13 mouse cellular contexts compared by ENCODE assay signal in genomic region chr8:12951051-12951630, GRCm38 (mm10).
A peak's percentile ranks its signal among the peaks of the same experiment; 100 is the strongest.
DNase-seq lines count a peak whose midpoint lies in the region; ATAC-seq and TF ChIP-seq lines count a peak whose summit lies in the region.
"Had no signal": no experiment of that assay in that cellular context is flagged by ENCODE, and none has a peak within 500 bp of the region (broad histone marks: within the 10 kb centered on the region; RNA-seq: fewer than 3 reads in every experiment).

No protein-coding gene starts in this region.

- no peak for DNase-seq in forebrain, postnatal 0 days
- peak; percentile 75 for DNase-seq in cerebellum, adult 9-10 months
- no peak for DNase-seq in midbrain, postnatal 0 days (ENCODE audit: low spot score)
- DNase-seq in thymus, postnatal 25 days, result no peak
- DNase-seq in urinary bladder, postnatal 14 days (ENCODE audit: low spot score), result no peak
- DNase-seq: gastrocnemius, postnatal 36 days; liver, postnatal 0 days; thymus, postnatal 36 days had no signal

- no peaks in the 10 kb centered on the region for H3K9me3 ChIP-seq in forebrain, embryonic 13.5 days (replicated peaks)
- H3K9me3 ChIP-seq in forebrain, postnatal 0 days (ENCODE audit: low read length), result no peaks in the 10 kb centered on the region
- no peaks in the 10 kb centered on the region for H3K9me3 ChIP-seq in hindbrain, embryonic 13.5 days
- no peaks in the 10 kb centered on the region for H3K9me3 ChIP-seq in midbrain, postnatal 0 days (ENCODE audit: low read length)
- H3K9me3 ChIP-seq: heart, embryonic 13.5 days; kidney, embryonic 15.5 days; limb, embryonic 13.5 days had no signal

- H3K4me3 ChIP-seq in forebrain, embryonic 13.5 days, result no peak overlapping the region
- no peak overlapping the region for H3K4me3 ChIP-seq in forebrain, postnatal 0 days (ENCODE audit: low read depth, low read length)
- no peak overlapping the region for H3K4me3 ChIP-seq in hindbrain, embryonic 13.5 days
- H3K4me3 ChIP-seq in midbrain, postnatal 0 days (ENCODE audit: low read depth, low read length), result no peak overlapping the region; the same call in 1 of the 2 replicates
- H3K4me3 ChIP-seq: heart, embryonic 13.5 days; kidney, embryonic 15.5 days; limb, embryonic 13.5 days had no signal

- peaks cover 53% of the 10 kb centered on the region for H3K4me1 ChIP-seq in forebrain, embryonic 13.5 days
- peaks cover 22% of the 10 kb centered on the region for H3K4me1 ChIP-seq in forebrain, postnatal 0 days (ENCODE audit: insufficient read depth)
- H3K4me1 ChIP-seq in hindbrain, embryonic 13.5 days (replicated peaks), result peaks cover 83% of the 10 kb centered on the region
- H3K4me1 ChIP-seq in midbrain, postnatal 0 days (ENCODE audit: insufficient read depth, low read length), result peaks cover 29% of the 10 kb centered on the region

- H3K4me2 ChIP-seq in forebrain, embryonic 13.5 days, result peak overlapping the region; percentile 78
- H3K4me2 ChIP-seq in forebrain, postnatal 0 days (ENCODE audit: low read depth), result no peak overlapping the region
- H3K4me2 ChIP-seq in hindbrain, embryonic 13.5 days, result peak overlapping the region; percentile 97
- peak overlapping the region; percentile 95 for H3K4me2 ChIP-seq in midbrain, postnatal 0 days (ENCODE audit: low read depth, low read length, poor library complexity, severe bottlenecking)
- H3K4me2 ChIP-seq: heart, embryonic 13.5 days; kidney, embryonic 15.5 days; limb, embryonic 13.5 days had no signal

- no peak for ATAC-seq in forebrain, embryonic 13.5 days
- no peak for ATAC-seq in forebrain, postnatal 0 days
- ATAC-seq in hindbrain, embryonic 13.5 days (ENCODE audit: low FRiP score), result no peak
- ATAC-seq in midbrain, postnatal 0 days (ENCODE audit: low FRiP score), result no peak
- ATAC-seq: liver, postnatal 0 days had no signal

- H3K36me3 ChIP-seq in forebrain, embryonic 13.5 days (ENCODE audit: poor library complexity, severe bottlenecking), result peaks cover 22% of the 10 kb centered on the region
- H3K36me3 ChIP-seq in forebrain, postnatal 0 days (ENCODE audit: insufficient read depth), result peaks cover 28% of the 10 kb centered on the region; the same call in 1 of the 2 replicates
- H3K36me3 ChIP-seq in hindbrain, embryonic 13.5 days, result peaks cover 28% of the 10 kb centered on the region
- H3K36me3 ChIP-seq in midbrain, postnatal 0 days (ENCODE audit: insufficient read depth, low read length), result peaks cover 15% of the 10 kb centered on the region
- H3K36me3 ChIP-seq: heart, embryonic 13.5 days; kidney, embryonic 15.5 days had no signal

- no peaks in the 10 kb centered on the region for H3K27me3 ChIP-seq in forebrain, embryonic 13.5 days
- no peaks in the 10 kb centered on the region for H3K27me3 ChIP-seq in forebrain, postnatal 0 days (ENCODE audit: insufficient read depth, low read length)
- no peaks in the 10 kb centered on the region for H3K27me3 ChIP-seq in hindbrain, embryonic 13.5 days
- no peaks in the 10 kb centered on the region for H3K27me3 ChIP-seq in midbrain, postnatal 0 days (ENCODE audit: insufficient read depth, low read length)
- H3K27me3 ChIP-seq: kidney, embryonic 15.5 days; limb, embryonic 13.5 days had no signal

- no peak for TF ChIP-seq CTCF in forebrain, postnatal 0 days (IDR thresholded peaks at IDR 0.05; ENCODE audit: low read depth)
- no peak; the same call in 1 of the 2 replicates for TF ChIP-seq CTCF in midbrain, postnatal 0 days (IDR thresholded peaks at IDR 0.05)

- H3K9ac ChIP-seq in forebrain, embryonic 13.5 days, result peak overlapping the region; percentile 34; the same call in 1 of the 2 replicates
- H3K9ac ChIP-seq in forebrain, postnatal 0 days, result no peak overlapping the region
- peak overlapping the region; percentile 87 for H3K9ac ChIP-seq in hindbrain, embryonic 13.5 days
- H3K9ac ChIP-seq in midbrain, postnatal 0 days (replicated peaks; ENCODE audit: low read length, poor library complexity, severe bottlenecking), result peak overlapping the region; percentile 88; the same call in 1 of the 2 replicates
- H3K9ac ChIP-seq: heart, embryonic 13.5 days; kidney, embryonic 15.5 days; limb, embryonic 13.5 days; liver, postnatal 0 days had no signal

- no peak overlapping the region for H3K27ac ChIP-seq in forebrain, embryonic 13.5 days
- no peak overlapping the region for H3K27ac ChIP-seq in forebrain, postnatal 0 days (ENCODE audit: low read depth, low read length)
- H3K27ac ChIP-seq in hindbrain, embryonic 13.5 days, result peak overlapping the region; percentile 31; the same call in 1 of the 2 replicates
- peak overlapping the region; percentile 47; the same call in 1 of the 2 replicates for H3K27ac ChIP-seq in midbrain, postnatal 0 days (ENCODE audit: low read depth, low read length)
- H3K27ac ChIP-seq: heart, embryonic 13.5 days; kidney, embryonic 15.5 days; limb, embryonic 13.5 days had no signal

- 83% methylated on average over 7 of the region's 7 CpGs for WGBS in forebrain, embryonic 13.5 days
- 80% methylated on average over 7 of the region's 7 CpGs for WGBS in forebrain, postnatal 0 days
- 82% methylated on average over 7 of the region's 7 CpGs for WGBS in hindbrain, embryonic 13.5 days
- 80% methylated on average over 7 of the region's 7 CpGs for WGBS in midbrain, postnatal 0 days

Comparison
In these comparisons a context has a peak if more than half of its experiments do, and no peak if none do; other contexts are left out.
1. H3K27ac ChIP-seq: peak in hindbrain, embryonic 13.5 days (single experiment) and midbrain, postnatal 0 days (single experiment); none in forebrain, embryonic 13.5 days (single experiment) and forebrain, postnatal 0 days (single experiment).